Mouse (Mus musculus): ENCODE results near the gene Mdh1. TPM values are rescaled to one million over a fixed set of nuclear protein-coding genes. Genes with fewer than 3 reads are reported as not detected.
"Not testable (repeated sequence)": the region's sequence is repeated elsewhere in the genome, so short reads cannot be mapped to it uniquely, and the experiment has no call there.

Gene Mdh1
- total RNA-seq, 1 experiment from 2014 or later: 600 TPM

GRCm38 (mm10) chr11:21545951-21546350 is 26.2 kb downstream of the Mdh1 start:
- no peak for DNase-seq

- DNase-seq: no peak
Measured at GRCm38 (mm10) chr11:21545021-21545420, 27.1 kb downstream of the Mdh1 start.

GRCm38 (mm10) chr11:21542731-21543130 is 29.4 kb downstream of the Mdh1 start:
- DNase-seq: no peak

- no peak for DNase-seq
Measured at GRCm38 (mm10) chr11:21540622-21541021, 31.5 kb downstream of the Mdh1 start.

GRCm38 (mm10) chr11:21540072-21540471 is 32.1 kb downstream of the Mdh1 start:
- no peak for DNase-seq

GRCm38 (mm10) chr11:21530856-21531255 is 41.3 kb downstream of the Mdh1 start:
- DNase-seq: not testable (repeated sequence)

GRCm38 (mm10) chr11:21528676-21529394 is 43.3 kb downstream of the Mdh1 start:
- DNase-seq: no peak

GRCm38 (mm10) chr11:21517726-21518125 is 54.4 kb downstream of the Mdh1 start:
- no peak for DNase-seq

GRCm38 (mm10) chr11:21516396-21516795 is 55.8 kb downstream of the Mdh1 start:
- DNase-seq: not testable (repeated sequence)

GRCm38 (mm10) chr11:21510577-21510976 is 61.6 kb downstream of the Mdh1 start:
- DNase-seq: not testable (repeated sequence)

GRCm38 (mm10) chr11:21508713-21509112 is 63.5 kb downstream of the Mdh1 start:
- DNase-seq: not testable (repeated sequence)

- not testable (repeated sequence) for DNase-seq
Measured at GRCm38 (mm10) chr11:21507073-21507472, 65.1 kb downstream of the Mdh1 start.

Small RNAs within 50 kb of the gene (microRNA-seq; reads per million reads assigned to microRNA genes)
- gene Gm22990: 0 reads per million in 2 experiments

Other genes with a start within 250 kb of the Mdh1 start
- 84.2 and 86.7 TPM in 2 replicates for gene Ugp2, start 201.2 kb downstream of the Mdh1 start, total RNA-seq (2021)
- 10.3 and 12.5 TPM in 2 replicates for gene Wdpcp, start 132 bp downstream of the Mdh1 start, total RNA-seq (2021)

All from adrenal gland, postnatal 25 days (tissue).